Mouse (Mus musculus): Measurements from ENCODE around the gene Ppp1r12b.

DNA sequence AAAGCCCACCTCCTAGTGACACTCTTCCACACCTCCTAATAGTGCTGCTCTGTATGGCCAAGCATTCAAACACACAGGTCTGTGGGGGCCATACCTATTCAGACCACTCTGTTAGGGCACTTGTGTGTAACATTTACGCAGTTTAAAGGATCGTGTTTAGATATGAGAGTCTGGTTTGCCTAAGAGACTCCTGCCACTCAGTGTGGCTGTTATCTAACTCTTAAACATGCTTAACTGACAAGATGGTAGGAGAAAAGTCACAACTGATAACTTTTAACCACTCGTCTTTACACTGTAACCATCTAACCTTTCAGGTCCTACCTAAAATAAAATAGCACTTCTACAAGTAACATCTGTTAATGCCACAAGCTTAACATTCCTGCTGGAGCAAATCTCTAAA, 134.9 kb downstream of the Ppp1r12b start:
- no peak for TF ChIP-seq CTCF (IDR thresholded peaks at IDR 0.05)
- no peak for TF ChIP-seq EP300 (IDR thresholded peaks at IDR 0.05)
